Mouse (Mus musculus) neural tube, embryonic 14.5 days (tissue): Measurements from ENCODE around the gene Gm7579. TPM values are rescaled to one million over a fixed set of nuclear protein-coding genes. Genes with fewer than 3 reads are reported as not detected.
"Not testable (repeated sequence)": the region's sequence is repeated elsewhere in the genome, so short reads cannot be mapped to it uniquely, and the experiment has no call there.

Source experiments
- ATAC-seq: fragments of 200-750 bp; cut with Nextera tagmentation; 2 replicates; pipeline ENCODE4 v1.8.0; 2017; ENCODE audit warnings: low read depth, mild to moderate bottlenecking, moderate TSS enrichment, moderate library complexity
- H3K27ac ChIP-seq: fragments of 300-500 bp; sonication (generic); 2 replicates; pipeline ENCODE4 v1.5.1; 2014; ENCODE audit warnings: low read depth, mild to moderate bottlenecking, control low read depth, low read length, moderate library complexity, mixed read lengths
- H3K27me3 ChIP-seq: fragments of 300-500 bp; sonication (generic); 2 replicates; pipeline ENCODE4 v1.6.1; 2014; ENCODE audit warnings: low read length; ENCODE audit not compliant: control insufficient read depth, insufficient read depth
- H3K36me3 ChIP-seq: fragments of 300-500 bp; sonication (generic); 2 replicates; pipeline ENCODE4 v1.6.1; 2014; ENCODE audit warnings: low read length, mixed read lengths; ENCODE audit not compliant: control insufficient read depth, insufficient read depth
- H3K4me1 ChIP-seq: fragments of 300-500 bp; sonication (generic); 2 replicates; pipeline ENCODE4 v1.6.1; 2014; ENCODE audit warnings: low read length; ENCODE audit not compliant: control insufficient read depth, insufficient read depth
- H3K4me2 ChIP-seq: fragments of 300-500 bp; sonication (generic); 2 replicates; pipeline ENCODE4 v1.6.1; 2014; ENCODE audit warnings: mild to moderate bottlenecking, low read depth, low read length, control low read depth
- H3K4me3 ChIP-seq: fragments of 300-500 bp; sonication (generic); 2 replicates; pipeline ENCODE4 v1.5.1; 2014; ENCODE audit warnings: low read depth, low read length, control low read depth, mixed read lengths
- H3K9ac ChIP-seq: fragments of 300-500 bp; sonication (generic); replicated peaks from 2 replicates; pipeline ENCODE4 v1.6.1; 2014; ENCODE audit warnings: low read depth, mild to moderate bottlenecking, control low read depth, low read length, mixed read lengths
- H3K9me3 ChIP-seq: fragments of 300-500 bp; sonication (generic); 2 replicates; pipeline ENCODE4 v1.6.1; 2016; ENCODE audit warnings: low read length; ENCODE audit not compliant: control insufficient read depth
- WGBS: fragments of 180-500 bp; shearing (Covaris S2); extraction: QIAGEN DNeasy Blood & Tissue Kit; methylation state at CpG from one replicate; pipeline ENCODE4 v1.1.7; 2014; 5-methylcytosine and 5-hydroxymethylcytosine counted together
- polyA plus RNA-seq: library from polyadenylated mRNA; unstranded; fragments of >200 nt; fragmentation: Nextera tagmentation; extraction: Ambion mirVana; gene quantifications from 2 replicates; pipeline ENCODE4 v1.2.1, GENCODE M21; 2014

Gm7579 gene
- polyA plus RNA-seq, 1 experiment from 2014 or later, result not detected

DNA sequence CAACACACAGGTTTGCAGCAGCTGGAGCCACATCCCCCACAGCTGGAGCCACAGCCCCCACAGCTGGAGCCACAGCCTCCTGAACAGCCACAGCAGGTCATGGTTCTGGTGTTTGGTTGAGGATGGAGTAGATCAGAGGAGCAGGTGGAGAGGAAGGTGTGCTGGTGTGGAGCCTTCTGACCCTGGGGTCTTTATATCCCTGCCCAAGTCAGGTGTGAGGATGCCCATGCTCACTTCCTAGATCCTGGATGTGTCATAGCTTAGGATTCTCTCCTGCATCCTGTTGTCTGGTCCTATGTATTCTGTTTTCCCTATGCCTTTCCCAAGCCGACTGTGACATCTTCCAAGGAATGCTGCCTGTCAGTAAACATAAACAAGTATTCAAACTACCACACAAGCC is 46.6 kb downstream of the Gm7579 start, which contains the start of gene Gm2431:
Gene Gm2431, minus strand, starts transcription at position 101 of the 400 bp plus-strand sequence.
- not testable (repeated sequence) for ATAC-seq, H3K36me3 ChIP-seq, H3K9ac ChIP-seq, H3K4me3 ChIP-seq, H3K9me3 ChIP-seq, H3K4me1 ChIP-seq, H3K27me3 ChIP-seq, H3K27ac ChIP-seq, H3K4me2 ChIP-seq
- 74% methylated on average over 1 of the region's 1 CpGs for WGBS

Other genes with a start within 250 kb of the Gm7579 start
- 50.5 and 53.5 TPM in 2 replicates for gene Mob2, start 150.8 kb upstream of the Gm7579 start, polyA plus RNA-seq
- gene Dusp8, start 116.0 kb upstream of the Gm7579 start, polyA plus RNA-seq, result 136 and 141 TPM in 2 replicates
- gene Gm45618, start 91.1 kb upstream of the Gm7579 start, polyA plus RNA-seq, result not detected in 2 replicates
- not detected in 2 replicates for gene Gm39115, start 75.8 kb upstream of the Gm7579 start, polyA plus RNA-seq
- gene Gm45337, start 67.3 kb upstream of the Gm7579 start, polyA plus RNA-seq, result not detected in 2 replicates
- gene Gm29735, start 54.7 kb upstream of the Gm7579 start, polyA plus RNA-seq, result not detected in 2 replicates
- 0.40 TPM in 1 of 2 replicates, not detected in the other for gene Gm4553, start 46.1 kb upstream of the Gm7579 start, polyA plus RNA-seq
- gene Krtap5-2, start 35.9 kb upstream of the Gm7579 start, polyA plus RNA-seq, result not detected in 2 replicates
- gene Gm10153, start 21.5 kb upstream of the Gm7579 start, polyA plus RNA-seq, result not detected in 2 replicates
- gene Krtap5-3, start 10.5 kb upstream of the Gm7579 start, polyA plus RNA-seq, result not detected in 2 replicates
- gene Krtap5-5, start 18.1 kb downstream of the Gm7579 start, polyA plus RNA-seq, result not detected in 2 replicates
- not detected in 2 replicates for gene Gm40460, start 29.2 kb downstream of the Gm7579 start, polyA plus RNA-seq
- not detected in 2 replicates for gene Gm2431, start 46.5 kb downstream of the Gm7579 start, polyA plus RNA-seq
- gene Gm4559, start 62.5 kb downstream of the Gm7579 start, polyA plus RNA-seq, result not detected in 2 replicates
- gene Krtap5-1, start 85.3 kb downstream of the Gm7579 start, polyA plus RNA-seq, result not detected in 2 replicates
- not detected in 2 replicates for gene Krtap5-4, start 91.7 kb downstream of the Gm7579 start, polyA plus RNA-seq
- gene Ifitm10, start 161.9 kb downstream of the Gm7579 start, polyA plus RNA-seq, result 6.0 and 11.2 TPM in 2 replicates
- 2.9 TPM in 1 of 2 replicates, not detected in the other for gene Gm49369, start 170.8 kb downstream of the Gm7579 start, polyA plus RNA-seq
- 250 and 288 TPM in 2 replicates for gene Ctsd, start 176.2 kb downstream of the Gm7579 start, polyA plus RNA-seq
- not detected in 2 replicates for gene Syt8, start 223.0 kb downstream of the Gm7579 start, polyA plus RNA-seq
- gene Tnni2, start 229.9 kb downstream of the Gm7579 start, polyA plus RNA-seq, result 1.4 and 4.3 TPM in 2 replicates
- gene Lsp1, start 248.9 kb downstream of the Gm7579 start, polyA plus RNA-seq, result 3.9 and 5.6 TPM in 2 replicates